Comparison of ENCODE assay signal across 33 mouse cellular contexts in genomic region chr2:155773664-155774063, GRCm38 (mm10). TPM values are rescaled to one million over a fixed set of nuclear protein-coding genes. Genes with fewer than 3 reads are reported as not detected.
"Had no signal": no experiment of that assay in that cellular context is flagged by ENCODE, and none has a peak within 500 bp of the region (broad histone marks: within the 10 kb centered on the region; RNA-seq: fewer than 3 reads in every experiment).

No protein-coding gene starts in this region.

- DNase-seq: gastrocnemius, adult 2 months; gastrocnemius, postnatal 10 days; gastrocnemius, postnatal 25 days; heart, adult 18-20 months; heart, postnatal 10 days; heart, postnatal 4 days; kidney, adult 18-20 months; kidney, adult 8-10 months; kidney, postnatal 14 days; kidney, postnatal 4 days; liver; liver, embryonic 13.5 days; liver, postnatal 0 days had no signal

- H3K4me2 ChIP-seq: heart, embryonic 12.5 days; hindbrain, embryonic 12.5 days; hindbrain, embryonic 14.5 days; limb, embryonic 12.5 days; liver, embryonic 11.5 days; liver, embryonic 13.5 days; liver, embryonic 15.5 days had no signal

- H3K36me3 ChIP-seq: heart, embryonic 10.5 days; heart, embryonic 12.5 days; hindbrain, embryonic 10.5 days; hindbrain, embryonic 12.5 days; intestine, embryonic 15.5 days; limb, embryonic 10.5 days; limb, embryonic 12.5 days; liver, embryonic 13.5 days; liver, embryonic 15.5 days had no signal

- H3K27ac ChIP-seq: gastrocnemius, adult 2 months; heart, embryonic 10.5 days; hindbrain, embryonic 10.5 days; hindbrain, embryonic 12.5 days; hindbrain, embryonic 14.5 days; intestine, embryonic 15.5 days; kidney, postnatal 0 days; layer of hippocampus, adult 2 months; left cerebral cortex, adult 2 months; limb, embryonic 10.5 days; limb, embryonic 12.5 days; liver, embryonic 13.5 days; liver, embryonic 15.5 days had no signal

- H3K9me3 ChIP-seq: heart, embryonic 10.5 days; heart, embryonic 12.5 days; hindbrain, embryonic 10.5 days; hindbrain, embryonic 12.5 days; intestine, embryonic 15.5 days; limb, embryonic 10.5 days; limb, embryonic 12.5 days; liver, embryonic 13.5 days; liver, embryonic 15.5 days had no signal

- H3K9ac ChIP-seq: heart, embryonic 12.5 days; hindbrain, embryonic 12.5 days; hindbrain, embryonic 14.5 days; intestine, embryonic 15.5 days; limb, embryonic 12.5 days; liver, embryonic 13.5 days; liver, embryonic 15.5 days; liver, postnatal 0 days had no signal

- ATAC-seq: hindbrain, embryonic 16.5 days; inflammation-experienced regulatory T-cells, adult 6 months; intestine, embryonic 15.5 days; intestine, postnatal 0 days; liver, postnatal 0 days had no signal

- H3K4me1 ChIP-seq: liver, embryonic 15.5 days had no signal

- H3K4me3 ChIP-seq: gastrocnemius, adult 2 months; heart, embryonic 10.5 days; heart, embryonic 12.5 days; hindbrain, embryonic 10.5 days; hindbrain, embryonic 12.5 days; intestine, embryonic 15.5 days; layer of hippocampus, adult 2 months; left cerebral cortex, adult 2 months; limb, embryonic 10.5 days; limb, embryonic 12.5 days; liver, embryonic 13.5 days; liver, embryonic 15.5 days had no signal

RNA-seq across cellular contexts. Expression of gene Mmp24, which starts 1.5 kb away (rescaled TPM):
- polyA plus RNA-seq: heart, embryonic 10.5 days; heart, embryonic 14.5 days; inflammation-experienced regulatory T-cells, adult 6 months; kidney, embryonic 14.5 days; liver, embryonic 11.5 days; liver, embryonic 13.5 days; liver, embryonic 15.5 days; liver, postnatal 0 days had no signal

RNA-seq across cellular contexts. Expression of gene Gm17581, which starts 38.0 kb away (rescaled TPM):
- polyA plus RNA-seq: heart, embryonic 10.5 days; heart, embryonic 12.5 days; heart, embryonic 14.5 days; heart, embryonic 16.5 days; hindbrain, embryonic 10.5 days; hindbrain, embryonic 12.5 days; hindbrain, embryonic 14.5 days; hindbrain, embryonic 16.5 days; inflammation-experienced regulatory T-cells, adult 6 months; intestine, embryonic 15.5 days; intestine, postnatal 0 days; kidney, embryonic 14.5 days; kidney, postnatal 0 days; limb, embryonic 10.5 days; limb, embryonic 12.5 days; limb, embryonic 14.5 days; liver, embryonic 11.5 days; liver, embryonic 13.5 days; liver, embryonic 15.5 days; liver, postnatal 0 days had no signal
